Mouse (Mus musculus): Measurements from ENCODE around the gene Olig3. TPM values are rescaled to one million over a fixed set of nuclear protein-coding genes. Genes with fewer than 3 reads are reported as not detected.

Gene Olig3
- polyA plus RNA-seq, 1 experiment: not detected

DNA sequence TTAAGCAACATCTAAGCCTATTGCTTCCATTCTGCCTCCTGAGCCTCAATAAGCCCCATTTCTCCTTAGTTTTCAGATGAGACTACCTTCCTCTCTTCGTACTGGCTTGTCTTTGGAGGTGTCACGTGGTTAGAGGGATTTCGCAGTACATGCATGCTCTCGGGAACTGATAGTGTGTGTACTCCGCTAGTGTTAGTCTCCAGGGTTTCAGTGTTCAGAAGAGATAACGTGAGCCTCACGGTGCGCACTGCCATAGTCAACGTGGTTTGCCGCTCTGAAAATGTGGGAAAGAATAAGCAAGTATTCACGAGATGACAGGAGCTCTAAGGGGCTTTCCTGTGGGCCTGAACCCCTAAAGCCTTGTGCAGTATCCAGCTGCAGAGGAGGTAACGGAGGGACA lies 41.1 kb downstream of the Olig3 start:
- TF ChIP-seq CTCF (IDR thresholded peaks at IDR 0.05; ENCODE audit: low read depth, low read length) (no peak), POLR2A (IDR thresholded peaks at IDR 0.05; ENCODE audit: insufficient read depth, low read length) (no peak), EP300 (IDR thresholded peaks at IDR 0.05; ENCODE audit: insufficient read depth, low read depth, low read length) (no peak)
- H3K27me3 ChIP-seq (ENCODE audit: control insufficient read depth, insufficient read depth, low read length, poor library complexity, severe bottlenecking): no peaks in the 10 kb centered on the region
- no peaks in the 10 kb centered on the region for H3K4me1 ChIP-seq (ENCODE audit: control insufficient read depth, insufficient read depth, low read length)
- H3K4me3 ChIP-seq (ENCODE audit: low read depth, low read length): no peak overlapping the region
- H3K27ac ChIP-seq (ENCODE audit: insufficient read depth, low read length): no peak overlapping the region
- no peak overlapping the region for H3K9ac ChIP-seq (ENCODE audit: low read depth, poor library complexity, severe bottlenecking)
- H3K9me3 ChIP-seq (replicated peaks; ENCODE audit: control insufficient read depth, insufficient read depth, low read length, poor library complexity, severe bottlenecking): no peaks in the 10 kb centered on the region
- H3K36me3 ChIP-seq (ENCODE audit: control insufficient read depth, insufficient read depth, low read length, poor library complexity, severe bottlenecking): no peaks in the 10 kb centered on the region

GRCm38 (mm10) chr10:19401136-19401535 lies 44.8 kb downstream of the Olig3 start:
- H3K4me1 ChIP-seq (ENCODE audit: control insufficient read depth, insufficient read depth, low read length): no peaks in the 10 kb centered on the region
- no peaks in the 10 kb centered on the region for H3K9me3 ChIP-seq (replicated peaks; ENCODE audit: control insufficient read depth, insufficient read depth, low read length, poor library complexity, severe bottlenecking)
- no peaks in the 10 kb centered on the region for H3K27me3 ChIP-seq (ENCODE audit: control insufficient read depth, insufficient read depth, low read length, poor library complexity, severe bottlenecking)
- H3K36me3 ChIP-seq (ENCODE audit: control insufficient read depth, insufficient read depth, low read length, poor library complexity, severe bottlenecking): no peaks in the 10 kb centered on the region
- H3K4me3 ChIP-seq (ENCODE audit: low read depth, low read length): no peak overlapping the region
- no peak for TF ChIP-seq CTCF (IDR thresholded peaks at IDR 0.05; ENCODE audit: low read depth, low read length)
- TF ChIP-seq POLR2A (IDR thresholded peaks at IDR 0.05; ENCODE audit: insufficient read depth, low read length): no peak
- no peak for TF ChIP-seq EP300 (IDR thresholded peaks at IDR 0.05; ENCODE audit: insufficient read depth, low read depth, low read length)
- no peak overlapping the region for H3K27ac ChIP-seq (ENCODE audit: insufficient read depth, low read length)
- H3K9ac ChIP-seq (ENCODE audit: low read depth, poor library complexity, severe bottlenecking): no peak overlapping the region

- H3K27me3 ChIP-seq (ENCODE audit: control insufficient read depth, insufficient read depth, low read length, poor library complexity, severe bottlenecking): no peaks in the 10 kb centered on the region
- H3K4me3 ChIP-seq (ENCODE audit: low read depth, low read length): no peak overlapping the region
- H3K9me3 ChIP-seq (replicated peaks; ENCODE audit: control insufficient read depth, insufficient read depth, low read length, poor library complexity, severe bottlenecking): no peaks in the 10 kb centered on the region
- H3K36me3 ChIP-seq (ENCODE audit: control insufficient read depth, insufficient read depth, low read length, poor library complexity, severe bottlenecking): no peaks in the 10 kb centered on the region
- H3K9ac ChIP-seq (ENCODE audit: low read depth, poor library complexity, severe bottlenecking): no peak overlapping the region
- no peak for TF ChIP-seq CTCF (IDR thresholded peaks at IDR 0.05; ENCODE audit: low read depth, low read length)
- no peak for TF ChIP-seq POLR2A (IDR thresholded peaks at IDR 0.05; ENCODE audit: insufficient read depth, low read length)
- peak; percentile 74 for TF ChIP-seq EP300 (IDR thresholded peaks at IDR 0.05; ENCODE audit: insufficient read depth, low read depth, low read length)
- H3K4me1 ChIP-seq (ENCODE audit: control insufficient read depth, insufficient read depth, low read length): no peaks in the 10 kb centered on the region
- H3K27ac ChIP-seq (ENCODE audit: insufficient read depth, low read length): no peak overlapping the region
Measured at GRCm38 (mm10) chr10:19404401-19404800, 48.1 kb downstream of the Olig3 start.

DNA sequence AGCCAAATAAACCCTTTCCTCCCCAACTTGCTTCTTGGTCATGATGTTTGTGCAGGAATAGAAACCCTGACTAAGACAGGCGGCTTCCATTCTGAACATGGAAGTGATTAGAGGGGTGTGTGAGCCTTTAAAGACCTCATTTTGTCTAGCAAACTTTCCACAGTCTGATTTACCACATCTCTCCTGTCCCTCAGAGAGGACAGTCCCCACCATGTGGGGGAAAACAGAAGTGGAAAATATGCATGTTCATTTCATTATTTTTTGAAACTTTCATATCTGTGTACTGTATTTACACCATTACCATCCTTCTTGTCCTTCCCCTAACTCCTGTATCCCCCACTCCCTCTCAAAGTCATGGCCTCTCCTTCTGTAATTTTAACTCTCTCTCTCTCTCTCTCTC lies 49.6 kb downstream of the Olig3 start:
- H3K4me3 ChIP-seq (ENCODE audit: low read depth, low read length): no peak overlapping the region
- TF ChIP-seq EP300 (IDR thresholded peaks at IDR 0.05; ENCODE audit: insufficient read depth, low read depth, low read length): no peak
- no peaks in the 10 kb centered on the region for H3K4me1 ChIP-seq (ENCODE audit: control insufficient read depth, insufficient read depth, low read length)
- no peaks in the 10 kb centered on the region for H3K36me3 ChIP-seq (ENCODE audit: control insufficient read depth, insufficient read depth, low read length, poor library complexity, severe bottlenecking)
- no peak overlapping the region for H3K9ac ChIP-seq (ENCODE audit: low read depth, poor library complexity, severe bottlenecking)
- H3K27ac ChIP-seq (ENCODE audit: insufficient read depth, low read length): no peak overlapping the region
- no peaks in the 10 kb centered on the region for H3K9me3 ChIP-seq (replicated peaks; ENCODE audit: control insufficient read depth, insufficient read depth, low read length, poor library complexity, severe bottlenecking)
- no peaks in the 10 kb centered on the region for H3K27me3 ChIP-seq (ENCODE audit: control insufficient read depth, insufficient read depth, low read length, poor library complexity, severe bottlenecking)

DNA sequence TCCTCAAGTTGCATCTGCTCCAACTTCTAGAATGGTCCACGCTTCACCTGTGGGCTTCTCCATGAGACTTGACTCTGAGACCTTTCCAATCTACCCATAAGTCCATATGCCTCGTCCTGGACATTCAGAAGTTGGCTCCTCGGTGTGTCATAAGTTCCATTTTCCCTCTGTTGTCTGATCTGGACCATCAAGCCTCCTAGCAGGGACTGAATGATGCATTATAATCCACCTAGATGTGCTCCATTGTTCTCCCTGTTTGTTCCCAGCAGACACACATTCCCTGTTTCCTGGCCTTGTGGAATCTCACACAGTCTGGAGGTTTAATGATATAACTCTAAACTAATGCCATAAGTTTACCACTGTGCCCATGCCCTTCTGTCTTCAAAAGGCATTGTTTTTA lies 50.8 kb downstream of the Olig3 start:
- Histone ChIP-seq H3K36me3 (ENCODE audit: control insufficient read depth, insufficient read depth, low read length, poor library complexity, severe bottlenecking) (no peaks in the 10 kb centered on the region), H3K9ac (ENCODE audit: low read depth, poor library complexity, severe bottlenecking) (no peak overlapping the region), H3K27ac (ENCODE audit: insufficient read depth, low read length) (no peak overlapping the region), H3K27me3 (ENCODE audit: control insufficient read depth, insufficient read depth, low read length, poor library complexity, severe bottlenecking) (no peaks in the 10 kb centered on the region), H3K4me1 (ENCODE audit: control insufficient read depth, insufficient read depth, low read length) (no peaks in the 10 kb centered on the region), H3K9me3 (replicated peaks; ENCODE audit: control insufficient read depth, insufficient read depth, low read length, poor library complexity, severe bottlenecking) (no peaks in the 10 kb centered on the region), H3K4me3 (ENCODE audit: low read depth, low read length) (no peak overlapping the region)
- no peak for TF ChIP-seq POLR2A (IDR thresholded peaks at IDR 0.05; ENCODE audit: insufficient read depth, low read length)

Other genes with a start within 250 kb of the Olig3 start
- 6.5 and 8.6 TPM in 2 replicates for gene Ifngr1, start 235.4 kb downstream of the Olig3 start, polyA plus RNA-seq (2011; ENCODE audit: insufficient read depth, insufficient read length, low read depth, missing spikeins)